Mouse (Mus musculus) neural tube, embryonic 13.5 days (tissue): ENCODE results near the gene Cxcl12. TPM values are rescaled to one million over a fixed set of nuclear protein-coding genes. Genes with fewer than 3 reads are reported as not detected.

Experiments
- ATAC-seq: fragments of 200-750 bp; cut with Nextera tagmentation; 2 replicates; pipeline ENCODE4 v1.8.0; 2017; ENCODE audit warnings: low read depth, mild to moderate bottlenecking, moderate TSS enrichment, moderate library complexity
- H3K27ac ChIP-seq: fragments of 300-500 bp; sonication (generic); replicated peaks from 2 replicates; pipeline ENCODE4 v1.5.1; 2015; ENCODE audit warnings: moderate library complexity, mild to moderate bottlenecking, inconsistent platforms
- H3K27me3 ChIP-seq: fragments of 300-500 bp; sonication (generic); 2 replicates; pipeline ENCODE4 v1.6.1; 2015; ENCODE audit warnings: mild to moderate bottlenecking, inconsistent platforms
- H3K36me3 ChIP-seq: fragments of 300-500 bp; sonication (generic); 2 replicates; pipeline ENCODE4 v1.6.1; 2015; ENCODE audit warnings: mild to moderate bottlenecking, inconsistent platforms
- H3K4me1 ChIP-seq: fragments of 300-500 bp; sonication (generic); replicated peaks from 2 replicates; pipeline ENCODE4 v1.6.1; 2015; ENCODE audit warnings: inconsistent platforms
- H3K4me2 ChIP-seq: fragments of 300-500 bp; sonication (generic); 2 replicates; pipeline ENCODE4 v1.6.1; 2015; ENCODE audit warnings: inconsistent platforms, mild to moderate bottlenecking, moderate library complexity
- H3K4me3 ChIP-seq: fragments of 300-500 bp; sonication (generic); 2 replicates; pipeline ENCODE4 v1.5.1; 2015; ENCODE audit warnings: mild to moderate bottlenecking, inconsistent platforms
- H3K9ac ChIP-seq: fragments of 300-500 bp; sonication (generic); 2 replicates; pipeline ENCODE4 v1.6.1; 2015; ENCODE audit warnings: moderate library complexity, mild to moderate bottlenecking, inconsistent platforms
- H3K9me3 ChIP-seq: fragments of 300-500 bp; sonication (generic); 2 replicates; pipeline ENCODE4 v1.6.1; 2016; ENCODE audit warnings: inconsistent platforms
- WGBS: fragments of 180-500 bp; shearing (Covaris S2); methylation state at CpG from one replicate; pipeline ENCODE4 v1.1.7; 2015; 5-methylcytosine and 5-hydroxymethylcytosine counted together
- polyA plus RNA-seq: library from polyadenylated mRNA; unstranded; fragments of >200 nt; fragmentation: Nextera tagmentation; extraction: Ambion mirVana; gene quantifications from 2 replicates; pipeline ENCODE4 v1.2.1, GENCODE M21; 2015

Cxcl12 gene
- polyA plus RNA-seq, 1 experiment from 2014 or later, result 54.5 TPM

GRCm38 (mm10) chr6:117206834-117207233 lies 38.5 kb downstream of the Cxcl12 start:
- no peak for ATAC-seq
- 78% methylated on average over 2 of the region's 2 CpGs for WGBS
- Histone ChIP-seq H3K4me2 (no peak overlapping the region), H3K4me1 (no peaks in the 10 kb centered on the region), H3K9ac (no peak overlapping the region), H3K9me3 (no peaks in the 10 kb centered on the region), H3K27ac (no peak overlapping the region), H3K27me3 (no peaks in the 10 kb centered on the region), H3K4me3 (no peak overlapping the region), H3K36me3 (no peaks in the 10 kb centered on the region)

GRCm38 (mm10) chr6:117207289-117207688 lies 39.0 kb downstream of the Cxcl12 start:
- H3K9ac ChIP-seq, result no peak overlapping the region
- ATAC-seq, result no peak
- H3K4me3 ChIP-seq, result no peak overlapping the region
- no peaks in the 10 kb centered on the region for H3K9me3 ChIP-seq
- H3K36me3 ChIP-seq, result no peaks in the 10 kb centered on the region
- WGBS, result 89% methylated on average over 1 of the region's 1 CpGs
- no peak overlapping the region for H3K27ac ChIP-seq
- no peak overlapping the region for H3K4me2 ChIP-seq
- H3K4me1 ChIP-seq, result no peaks in the 10 kb centered on the region
- H3K27me3 ChIP-seq, result no peaks in the 10 kb centered on the region

GRCm38 (mm10) chr6:117210086-117210485 lies 41.8 kb downstream of the Cxcl12 start:
- ATAC-seq, result no peak
- Histone ChIP-seq H3K4me1 (no peaks in the 10 kb centered on the region), H3K9ac (no peak overlapping the region), H3K9me3 (no peaks in the 10 kb centered on the region), H3K27ac (no peak overlapping the region), H3K4me2 (no peak overlapping the region), H3K36me3 (no peaks in the 10 kb centered on the region), H3K4me3 (no peak overlapping the region), H3K27me3 (no peaks in the 10 kb centered on the region)
- WGBS, result 86% methylated on average over 6 of the region's 6 CpGs

GRCm38 (mm10) chr6:117210536-117210935 lies 42.2 kb downstream of the Cxcl12 start:
- ATAC-seq, result no peak
- no peaks in the 10 kb centered on the region for H3K36me3 ChIP-seq
- H3K4me1 ChIP-seq, result no peaks in the 10 kb centered on the region
- no peaks in the 10 kb centered on the region for H3K9me3 ChIP-seq
- 74% methylated on average over 6 of the region's 6 CpGs for WGBS
- H3K9ac ChIP-seq, result no peak overlapping the region
- H3K4me3 ChIP-seq, result no peak overlapping the region
- H3K27me3 ChIP-seq, result no peaks in the 10 kb centered on the region
- no peak overlapping the region for H3K27ac ChIP-seq
- H3K4me2 ChIP-seq, result no peak overlapping the region

GRCm38 (mm10) chr6:117214506-117214905 lies 46.2 kb downstream of the Cxcl12 start:
- WGBS, result 84% methylated on average over 5 of the region's 5 CpGs
- Histone ChIP-seq H3K9me3 (no peaks in the 10 kb centered on the region), H3K27ac (no peak overlapping the region), H3K4me1 (no peaks in the 10 kb centered on the region), H3K4me2 (no peak overlapping the region), H3K9ac (no peak overlapping the region), H3K4me3 (no peak overlapping the region), H3K27me3 (no peaks in the 10 kb centered on the region), H3K36me3 (no peaks in the 10 kb centered on the region)
- ATAC-seq, result no peak

- H3K4me1 ChIP-seq, result no peaks in the 10 kb centered on the region
- no peak for ATAC-seq
- no peak overlapping the region for H3K4me2 ChIP-seq
- H3K9me3 ChIP-seq, result no peaks in the 10 kb centered on the region
- 88% methylated on average over 9 of the region's 9 CpGs for WGBS
- no peaks in the 10 kb centered on the region for H3K27me3 ChIP-seq
- no peak overlapping the region for H3K9ac ChIP-seq
- H3K27ac ChIP-seq, result no peak overlapping the region
- no peaks in the 10 kb centered on the region for H3K36me3 ChIP-seq
- no peak overlapping the region for H3K4me3 ChIP-seq
These were observed 50.3 kb downstream of the Cxcl12 start for GRCm38 (mm10) chr6:117218442-117219299.

- H3K27ac ChIP-seq, result no peak overlapping the region
- H3K4me2 ChIP-seq, result no peak overlapping the region
- no peak overlapping the region for H3K9ac ChIP-seq
- 73% methylated on average over 3 of the region's 3 CpGs for WGBS
- H3K4me3 ChIP-seq, result no peak overlapping the region
- no peak for ATAC-seq
- no peaks in the 10 kb centered on the region for H3K36me3 ChIP-seq
- H3K4me1 ChIP-seq, result no peaks in the 10 kb centered on the region
- H3K27me3 ChIP-seq, result no peaks in the 10 kb centered on the region
- H3K9me3 ChIP-seq, result no peaks in the 10 kb centered on the region
These were observed 51.0 kb downstream of the Cxcl12 start for GRCm38 (mm10) chr6:117219300-117219680.

- Histone ChIP-seq H3K27me3 (no peaks in the 10 kb centered on the region), H3K36me3 (no peaks in the 10 kb centered on the region), H3K4me2 (no peak overlapping the region), H3K4me3 (no peak overlapping the region), H3K27ac (no peak overlapping the region), H3K9me3 (no peaks in the 10 kb centered on the region), H3K4me1 (no peaks in the 10 kb centered on the region), H3K9ac (no peak overlapping the region)
- 85% methylated on average over 7 of the region's 7 CpGs for WGBS
- ATAC-seq, result no peak
These were observed 51.7 kb downstream of the Cxcl12 start for GRCm38 (mm10) chr6:117219911-117220481.

- H3K36me3 ChIP-seq, result no peaks in the 10 kb centered on the region
- no peaks in the 10 kb centered on the region for H3K27me3 ChIP-seq
- H3K9me3 ChIP-seq, result no peaks in the 10 kb centered on the region
- WGBS, result 86% methylated on average over 11 of the region's 11 CpGs
- no peak overlapping the region for H3K9ac ChIP-seq
- H3K27ac ChIP-seq, result no peak overlapping the region
- ATAC-seq, result no peak
- H3K4me3 ChIP-seq, result no peak overlapping the region
- H3K4me1 ChIP-seq, result no peaks in the 10 kb centered on the region
- H3K4me2 ChIP-seq, result no peak overlapping the region
These were observed 52.6 kb downstream of the Cxcl12 start for GRCm38 (mm10) chr6:117220831-117221345.
